Mouse (Mus musculus) G1E (cell line): ENCODE measurements around the gene Olfr1205. TPM values are rescaled to one million over a fixed set of nuclear protein-coding genes. Genes with fewer than 3 reads are reported as not detected.

ENCODE experiments used
- ATAC-seq: 2 replicates; pipeline ENCODE4 v1.8.0; 2016; ENCODE audit warnings: mild to moderate bottlenecking; ENCODE audit not compliant: insufficient number of reproducible peaks, poor library complexity, low FRiP score, severe bottlenecking; ENCODE audit errors: extremely low read depth
- DNase-seq: peaks from one replicate; pipeline ENCODE4 v3.0.0; 2012; ENCODE audit warnings: low spot score
- H3K27me3 ChIP-seq: 2 replicates; pipeline ENCODE4 v1.6.1; 2012; ENCODE audit warnings: mild to moderate bottlenecking, low read length, inconsistent platforms; ENCODE audit not compliant: insufficient read depth
- H3K36me3 ChIP-seq: replicated peaks from 2 replicates; pipeline ENCODE3; 2012; ENCODE audit warnings: mild to moderate bottlenecking, inconsistent platforms
- H3K4me1 ChIP-seq: 2 replicates; pipeline ENCODE4 v1.6.1; 2012; ENCODE audit warnings: low read depth, low read length, inconsistent platforms, mixed read lengths; ENCODE audit not compliant: insufficient read depth
- H3K4me3 ChIP-seq: 2 replicates; pipeline ENCODE4 v1.5.1; 2012; ENCODE audit warnings: low read depth, mild to moderate bottlenecking, inconsistent platforms, low read length, moderate library complexity, mixed read lengths
- H3K9me3 ChIP-seq: replicated peaks from 2 replicates; pipeline ENCODE4 v1.6.1; 2012; ENCODE audit warnings: inconsistent platforms
- CTCF ChIP-seq: IDR thresholded peaks from 2 replicates; pipeline ENCODE4 v1.5.1; 2012; ENCODE audit warnings: low read depth, low read length, inconsistent platforms, mixed read lengths
- GATA1 ChIP-seq: IDR thresholded peaks from 2 replicates; pipeline ENCODE4 v1.6.1; 2012; ENCODE audit warnings: borderline replicate concordance, low read length, inconsistent platforms, mixed read lengths
- GATA2 ChIP-seq: IDR thresholded peaks from 2 replicates; pipeline ENCODE4 v1.6.1; 2012; ENCODE audit warnings: low read depth, low read length, inconsistent platforms, borderline replicate concordance
- POLR2AphosphoS5 ChIP-seq: IDR thresholded peaks from 2 replicates; pipeline ENCODE4 v1.6.1; 2012; ENCODE audit warnings: low read depth, low read length, inconsistent platforms; ENCODE audit not compliant: insufficient replicate concordance
- TAL1 ChIP-seq: conservative IDR thresholded peaks from 2 replicates; pipeline ENCODE4 v1.6.1; 2012; ENCODE audit warnings: low read depth, low read length, inconsistent platforms, mixed read lengths
- polyA plus RNA-seq: library from polyadenylated mRNA; stranded (reverse); fragments of >175 nt; gene quantifications from 2 replicates; pipeline ENCODE4 v1.2.3, GENCODE M21; 2012
- total RNA-seq, 2 experiments: library from RNA; stranded (forward) in 1 of 2; stranded (reverse) in 1 of 2; fragments of 200-1000 nt in 1 of 2; fragments of >200 nt in 1 of 2; fragmentation: Nextera tagmentation in 1 of 2; gene quantifications; 2 replicates each; pipeline ENCODE4 v1.2.3; 2014 to 2017

Olfr1205 gene
- total RNA-seq (2014; fragmentation: Nextera tagmentation) (not detected in 2 replicates), total RNA-seq (2017) (0.05 TPM in 1 of 2 replicates, not detected in the other), polyA plus RNA-seq (not detected in 2 replicates)

DNA sequence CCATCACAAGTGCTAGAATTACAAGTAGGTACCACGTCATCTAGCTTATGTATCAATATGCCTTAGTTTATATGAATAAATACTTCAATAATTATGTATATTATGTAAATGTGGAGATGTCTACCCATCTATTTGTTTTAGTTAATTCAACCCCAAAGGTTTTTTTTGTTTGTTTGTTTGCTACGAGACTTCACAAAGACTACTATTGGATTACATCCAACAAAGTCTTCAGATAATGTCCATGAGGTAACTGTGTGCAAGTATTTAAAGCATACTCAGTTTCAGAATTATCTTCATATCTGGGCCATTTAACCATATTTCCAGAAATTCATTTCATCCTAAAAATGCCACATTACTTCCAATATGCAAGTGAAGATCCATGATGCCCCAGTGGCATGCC, at the start of gene Olfr1205:
Gene Olfr1205, plus strand, starts transcription at position 301 of the 400 bp plus-strand sequence.
- no peak for ATAC-seq
- Histone ChIP-seq H3K4me3 (no peak within 1 kb of the TSS), H3K4me1 (no peaks in the 10 kb centered on the region), H3K36me3 (no peaks in the 10 kb centered on the region), H3K9me3 (0 out of 2 replicates have a peak, but pooled peaks cover 5% of the 10 kb centered on the region), H3K27me3 (no peaks in the 10 kb centered on the region)
- DNase-seq = no peak
- TF ChIP-seq POLR2AphosphoS5 (no peak), CTCF (no peak), TAL1 (no peak), GATA2 (no peak), GATA1 (no peak)

DNA sequence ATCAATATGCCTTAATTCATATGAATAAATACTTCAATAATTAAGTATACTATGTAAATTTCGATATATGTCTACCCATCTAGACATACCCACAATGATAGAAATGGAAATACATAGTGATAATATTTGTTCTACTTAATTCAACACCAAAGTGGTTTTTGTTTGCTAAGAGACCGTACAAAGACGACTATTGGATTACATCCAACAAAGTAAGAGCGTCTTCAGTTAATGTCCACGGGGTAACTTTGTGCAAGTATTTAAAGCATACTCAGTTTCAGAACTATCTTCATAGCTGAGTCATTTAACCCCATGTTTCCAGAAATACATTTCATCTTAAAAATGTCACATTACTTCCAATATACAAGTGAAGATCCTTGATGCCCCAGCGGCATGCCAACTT, 36.8 kb upstream of the Olfr1205 start, which contains the start of gene Olfr1201:
Gene Olfr1201, plus strand, starts transcription at position 301 of the 400 bp plus-strand sequence.
- no peaks in the 10 kb centered on the region for H3K36me3 ChIP-seq
- no peak for TF ChIP-seq GATA2
- TF ChIP-seq GATA1 = no peak
- TF ChIP-seq CTCF = no peak
- no peak for TF ChIP-seq POLR2AphosphoS5
- TF ChIP-seq TAL1 = no peak
- H3K27me3 ChIP-seq = no peaks in the 10 kb centered on the region
- no peaks in the 10 kb centered on the region for H3K4me1 ChIP-seq
- ATAC-seq (no peak), DNase-seq (no peak)
- 0 out of 2 replicates have a peak, but pooled peaks cover 2% of the 10 kb centered on the region for H3K9me3 ChIP-seq
- no peak within 1 kb of the TSS for H3K4me3 ChIP-seq

DNA sequence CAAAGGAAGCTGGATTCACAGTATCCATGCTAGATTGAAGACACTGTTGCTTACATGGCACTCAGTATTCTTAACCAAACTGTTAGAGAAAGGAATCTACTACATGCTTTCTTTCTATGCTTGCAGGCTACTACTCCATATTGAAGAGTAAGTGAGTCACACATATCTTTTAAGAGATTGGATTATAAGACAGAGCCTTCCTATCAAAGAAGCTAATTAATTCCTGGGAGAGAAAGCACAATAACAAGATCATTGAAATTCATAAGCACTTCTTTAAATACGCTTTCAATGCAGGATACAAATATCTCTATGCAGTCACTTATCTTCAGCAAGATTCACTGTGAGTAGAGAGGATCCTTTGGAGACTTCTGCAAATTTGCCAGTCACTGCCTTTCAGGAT, 15.3 kb upstream of the Olfr1205 start, which contains the start of gene Olfr1202:
Gene Olfr1202, plus strand, starts transcription at position 301 of the 400 bp plus-strand sequence.
- ATAC-seq (no peak), DNase-seq (no peak)
- no peaks in the 10 kb centered on the region for H3K27me3 ChIP-seq
- H3K4me3 ChIP-seq = no peak within 1 kb of the TSS
- no peaks in the 10 kb centered on the region for H3K9me3 ChIP-seq
- H3K36me3 ChIP-seq = no peaks in the 10 kb centered on the region
- no peaks in the 10 kb centered on the region for H3K4me1 ChIP-seq
- TF ChIP-seq TAL1 (no peak), CTCF (no peak), GATA2 (no peak), GATA1 (no peak), POLR2AphosphoS5 (no peak)

DNA sequence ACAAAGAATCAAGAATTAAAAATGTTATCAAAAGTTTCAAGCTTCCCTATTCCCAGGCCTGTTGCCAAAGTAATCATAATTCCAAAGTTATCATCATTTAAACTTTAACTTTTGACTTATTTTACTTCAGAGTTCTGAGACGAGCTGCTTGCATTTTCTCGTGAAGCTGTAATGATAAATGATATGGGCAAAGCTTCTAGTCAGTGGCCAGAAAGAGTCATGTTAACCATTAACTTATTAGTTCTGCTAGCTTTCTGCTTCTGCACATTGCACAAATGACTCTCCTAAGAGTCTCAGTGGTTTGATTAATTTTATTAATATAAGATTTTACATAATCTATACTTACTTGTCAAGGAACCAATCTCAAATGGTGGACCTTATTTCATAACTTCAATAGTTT, 8.9 kb downstream of the Olfr1205 start:
- TF ChIP-seq GATA2 (no peak), TAL1 (no peak)
- DNase-seq (no peak), ATAC-seq (no peak)
- no peaks in the 10 kb centered on the region for H3K9me3 ChIP-seq
- no peaks in the 10 kb centered on the region for H3K4me1 ChIP-seq
- H3K4me3 ChIP-seq = no peak overlapping the region
- H3K36me3 ChIP-seq = no peaks in the 10 kb centered on the region
- no peaks in the 10 kb centered on the region for H3K27me3 ChIP-seq

DNA sequence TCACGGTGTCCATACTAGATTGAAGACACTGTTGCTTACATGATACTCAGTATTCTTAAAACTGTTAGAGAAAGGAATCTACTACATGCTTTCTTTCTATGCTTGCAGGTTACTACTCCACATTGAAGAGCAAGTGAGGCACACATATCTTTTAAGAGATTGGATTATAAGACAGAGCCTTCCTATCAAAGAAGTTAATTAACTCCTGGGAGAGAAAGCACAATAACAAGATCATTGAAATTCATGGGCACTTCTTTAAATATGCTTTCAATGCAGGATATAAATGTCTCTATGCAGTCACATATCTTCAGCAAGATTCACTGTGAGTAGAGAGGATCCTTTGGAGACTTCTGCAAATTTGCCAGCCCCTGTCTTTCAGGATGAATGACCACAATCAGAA, 19.5 kb downstream of the Olfr1205 start, which contains the start of gene Olfr1204:
Gene Olfr1204, plus strand, starts transcription at position 301 of the 400 bp plus-strand sequence.
- H3K36me3 ChIP-seq = no peaks in the 10 kb centered on the region
- no peaks in the 10 kb centered on the region for H3K4me1 ChIP-seq
- ATAC-seq (no peak), DNase-seq (no peak)
- no peak for TF ChIP-seq CTCF
- TF ChIP-seq GATA2 = no peak
- no peak for TF ChIP-seq GATA1
- no peak for TF ChIP-seq POLR2AphosphoS5
- no peak for TF ChIP-seq TAL1
- H3K9me3 ChIP-seq = no peaks in the 10 kb centered on the region; the same call in 1 of the 2 replicates
- no peaks in the 10 kb centered on the region for H3K27me3 ChIP-seq
- no peak within 1 kb of the TSS for H3K4me3 ChIP-seq

DNA sequence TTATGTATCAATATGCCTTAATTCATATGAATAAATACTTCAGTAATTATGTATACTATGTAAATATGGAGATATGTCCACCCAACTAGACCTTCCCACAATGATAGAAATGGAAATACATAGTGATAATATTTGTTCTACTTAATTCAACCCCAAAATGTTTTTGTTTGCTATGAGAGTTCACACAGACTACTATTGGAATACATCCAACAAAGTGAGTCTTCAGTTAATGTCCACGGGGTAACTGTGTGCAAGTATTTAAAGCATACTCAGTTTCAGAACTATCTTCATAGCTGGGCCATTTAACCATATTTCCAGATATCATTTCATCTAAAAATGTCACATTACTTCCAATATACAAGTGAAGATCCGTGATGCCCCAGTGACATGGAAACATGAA, 33.4 kb downstream of the Olfr1205 start, which contains the start of gene Olfr1206:
Gene Olfr1206, plus strand, starts transcription at position 301 of the 400 bp plus-strand sequence.
- H3K4me3 ChIP-seq = no peak within 1 kb of the TSS
- TF ChIP-seq GATA2 (no peak), TAL1 (no peak), CTCF (no peak), POLR2AphosphoS5 (no peak), GATA1 (no peak)
- peaks cover 9% of the 10 kb centered on the region for H3K9me3 ChIP-seq
- no peak for DNase-seq
- no peaks in the 10 kb centered on the region for H3K36me3 ChIP-seq
- no peaks in the 10 kb centered on the region for H3K27me3 ChIP-seq
- no peaks in the 10 kb centered on the region for H3K4me1 ChIP-seq
- ATAC-seq = no peak

Other genes with a start within 250 kb of the Olfr1205 start
Only the 20 nearest of the 24 such genes appear.
- gene Olfr1192-ps1, start 181.2 kb upstream of the Olfr1205 start, total RNA-seq (2014; fragmentation: Nextera tagmentation) = not detected in 2 replicates
- 0.12 and 0.27 TPM in 2 replicates for gene Olfr1192-ps1, start 181.2 kb upstream of the Olfr1205 start, total RNA-seq (2017)
- not detected in 2 replicates for gene Olfr1192-ps1, start 181.2 kb upstream of the Olfr1205 start, polyA plus RNA-seq
- gene Olfr1193, start 154.1 kb upstream of the Olfr1205 start, total RNA-seq (2014; fragmentation: Nextera tagmentation) = not detected in 2 replicates
- 0.12 and 0.55 TPM in 2 replicates for gene Olfr1193, start 154.1 kb upstream of the Olfr1205 start, total RNA-seq (2017)
- gene Olfr1193, start 154.1 kb upstream of the Olfr1205 start, polyA plus RNA-seq = not detected in 2 replicates
- not detected in 2 replicates for gene Olfr1195, start 140.6 kb upstream of the Olfr1205 start, total RNA-seq (2014; fragmentation: Nextera tagmentation)
- not detected in 2 replicates for gene Olfr1195, start 140.6 kb upstream of the Olfr1205 start, total RNA-seq (2017)
- gene Olfr1195, start 140.6 kb upstream of the Olfr1205 start, polyA plus RNA-seq = not detected in 2 replicates
- gene Olfr1196, start 125.1 kb upstream of the Olfr1205 start, total RNA-seq (2014; fragmentation: Nextera tagmentation) = not detected in 2 replicates
- 0.06 and 0.11 TPM in 2 replicates for gene Olfr1196, start 125.1 kb upstream of the Olfr1205 start, total RNA-seq (2017)
- gene Olfr1196, start 125.1 kb upstream of the Olfr1205 start, polyA plus RNA-seq = not detected in 2 replicates
- gene Olfr1197, start 97.4 kb upstream of the Olfr1205 start, total RNA-seq (2014; fragmentation: Nextera tagmentation) = not detected in 2 replicates
- 0.05 TPM in 1 of 2 replicates, not detected in the other for gene Olfr1197, start 97.4 kb upstream of the Olfr1205 start, total RNA-seq (2017)
- gene Olfr1197, start 97.4 kb upstream of the Olfr1205 start, polyA plus RNA-seq = not detected in 2 replicates
- gene Olfr1198, start 78.4 kb upstream of the Olfr1205 start, total RNA-seq (2014; fragmentation: Nextera tagmentation) = not detected in 2 replicates
- gene Olfr1198, start 78.4 kb upstream of the Olfr1205 start, total RNA-seq (2017) = 0.05 TPM in 1 of 2 replicates, not detected in the other
- not detected in 2 replicates for gene Olfr1198, start 78.4 kb upstream of the Olfr1205 start, polyA plus RNA-seq
- gene Olfr1199, start 69.3 kb upstream of the Olfr1205 start, total RNA-seq (2014; fragmentation: Nextera tagmentation) = not detected in 2 replicates
- gene Olfr1199, start 69.3 kb upstream of the Olfr1205 start, total RNA-seq (2017) = 0.11 TPM in 1 of 2 replicates, not detected in the other
- gene Olfr1199, start 69.3 kb upstream of the Olfr1205 start, polyA plus RNA-seq = not detected in 2 replicates
- not detected in 2 replicates for gene Olfr1200, start 59.2 kb upstream of the Olfr1205 start, total RNA-seq (2014; fragmentation: Nextera tagmentation)
- 0.38 TPM in 1 of 2 replicates, not detected in the other for gene Olfr1200, start 59.2 kb upstream of the Olfr1205 start, total RNA-seq (2017)
- not detected in 2 replicates for gene Olfr1200, start 59.2 kb upstream of the Olfr1205 start, polyA plus RNA-seq
- not detected in 2 replicates for gene Olfr1201, start 36.7 kb upstream of the Olfr1205 start, total RNA-seq (2014; fragmentation: Nextera tagmentation)
- gene Olfr1201, start 36.7 kb upstream of the Olfr1205 start, total RNA-seq (2017) = 0.11 and 0.17 TPM in 2 replicates
- gene Olfr1201, start 36.7 kb upstream of the Olfr1205 start, polyA plus RNA-seq = not detected in 2 replicates
- not detected in 2 replicates for gene Olfr1202, start 15.2 kb upstream of the Olfr1205 start, total RNA-seq (2014; fragmentation: Nextera tagmentation)
- gene Olfr1202, start 15.2 kb upstream of the Olfr1205 start, total RNA-seq (2017) = 0.06 and 0.11 TPM in 2 replicates
- gene Olfr1202, start 15.2 kb upstream of the Olfr1205 start, polyA plus RNA-seq = not detected in 2 replicates
- not detected in 2 replicates for gene Olfr1204, start 19.6 kb downstream of the Olfr1205 start, total RNA-seq (2014; fragmentation: Nextera tagmentation)
- 0.06 and 0.11 TPM in 2 replicates for gene Olfr1204, start 19.6 kb downstream of the Olfr1205 start, total RNA-seq (2017)
- gene Olfr1204, start 19.6 kb downstream of the Olfr1205 start, polyA plus RNA-seq = not detected in 2 replicates
- not detected in 2 replicates for gene Olfr1206, start 33.5 kb downstream of the Olfr1205 start, total RNA-seq (2014; fragmentation: Nextera tagmentation)
- gene Olfr1206, start 33.5 kb downstream of the Olfr1205 start, total RNA-seq (2017) = 0.16 TPM in 1 of 2 replicates, not detected in the other
- not detected in 2 replicates for gene Olfr1206, start 33.5 kb downstream of the Olfr1205 start, polyA plus RNA-seq
- not detected in 2 replicates for gene Olfr1208, start 72.6 kb downstream of the Olfr1205 start, total RNA-seq (2014; fragmentation: Nextera tagmentation)
- 0.11 and 0.17 TPM in 2 replicates for gene Olfr1208, start 72.6 kb downstream of the Olfr1205 start, total RNA-seq (2017)
- not detected in 2 replicates for gene Olfr1208, start 72.6 kb downstream of the Olfr1205 start, polyA plus RNA-seq
- not detected in 2 replicates for gene Olfr1209, start 85.4 kb downstream of the Olfr1205 start, total RNA-seq (2014; fragmentation: Nextera tagmentation)
- 0.05 TPM in 1 of 2 replicates, not detected in the other for gene Olfr1209, start 85.4 kb downstream of the Olfr1205 start, total RNA-seq (2017)
- 0.07 TPM in 1 of 2 replicates, not detected in the other for gene Olfr1209, start 85.4 kb downstream of the Olfr1205 start, polyA plus RNA-seq
- not detected in 2 replicates for gene Olfr1211, start 108.4 kb downstream of the Olfr1205 start, total RNA-seq (2014; fragmentation: Nextera tagmentation)
- gene Olfr1211, start 108.4 kb downstream of the Olfr1205 start, total RNA-seq (2017) = 0.05 TPM in 1 of 2 replicates, not detected in the other
- not detected in 2 replicates for gene Olfr1211, start 108.4 kb downstream of the Olfr1205 start, polyA plus RNA-seq
- not detected in 2 replicates for gene Olfr1212, start 124.2 kb downstream of the Olfr1205 start, total RNA-seq (2014; fragmentation: Nextera tagmentation)
- 0.06 and 0.55 TPM in 2 replicates for gene Olfr1212, start 124.2 kb downstream of the Olfr1205 start, total RNA-seq (2017)
- gene Olfr1212, start 124.2 kb downstream of the Olfr1205 start, polyA plus RNA-seq = not detected in 2 replicates
- not detected in 2 replicates for gene Gm13762, start 150.5 kb downstream of the Olfr1205 start, total RNA-seq (2014; fragmentation: Nextera tagmentation)
- gene Gm13762, start 150.5 kb downstream of the Olfr1205 start, total RNA-seq (2017) = 0.17 TPM in 1 of 2 replicates, not detected in the other
- gene Gm13762, start 150.5 kb downstream of the Olfr1205 start, polyA plus RNA-seq = not detected in 2 replicates
- gene Olfr1214, start 162.9 kb downstream of the Olfr1205 start, total RNA-seq (2014; fragmentation: Nextera tagmentation) = not detected in 2 replicates
- 0.16 TPM in 1 of 2 replicates, not detected in the other for gene Olfr1214, start 162.9 kb downstream of the Olfr1205 start, total RNA-seq (2017)
- not detected in 2 replicates for gene Olfr1214, start 162.9 kb downstream of the Olfr1205 start, polyA plus RNA-seq
- gene Olfr1215, start 177.2 kb downstream of the Olfr1205 start, total RNA-seq (2014; fragmentation: Nextera tagmentation) = not detected in 2 replicates
- not detected in 2 replicates for gene Olfr1215, start 177.2 kb downstream of the Olfr1205 start, total RNA-seq (2017)
- not detected in 2 replicates for gene Olfr1215, start 177.2 kb downstream of the Olfr1205 start, polyA plus RNA-seq
- not detected in 2 replicates for gene Olfr1216, start 188.6 kb downstream of the Olfr1205 start, total RNA-seq (2014; fragmentation: Nextera tagmentation)
- 0.06 TPM in 1 of 2 replicates, not detected in the other for gene Olfr1216, start 188.6 kb downstream of the Olfr1205 start, total RNA-seq (2017)
- gene Olfr1216, start 188.6 kb downstream of the Olfr1205 start, polyA plus RNA-seq = not detected in 2 replicates